Mouse (Mus musculus) bone marrow macrophage, adult 2 months (primary cell): Measurements from ENCODE around the gene Wdr82.

Source experiments
- CTCF ChIP-seq: IDR thresholded peaks from 2 replicates; pipeline ENCODE4 v1.5.1; 2012; ENCODE audit warnings: low read depth, mild to moderate bottlenecking, low read length, moderate library complexity
- POLR2A ChIP-seq: IDR thresholded peaks from 2 replicates; pipeline ENCODE4 v1.6.1; 2012; ENCODE audit warnings: mild to moderate bottlenecking, low read depth, low read length, borderline replicate concordance

GRCm38 (mm10) chr9:106145582-106145981 is 25.1 kb upstream of the Wdr82 start:
- TF ChIP-seq CTCF (no peak), POLR2A (no peak)
